Mouse (Mus musculus) neural tube, embryonic 11.5 days (tissue): ENCODE measurements around the gene Bfsp2. TPM values are rescaled to one million over a fixed set of nuclear protein-coding genes. Genes with fewer than 3 reads are reported as not detected.

Experiments used
- ATAC-seq: fragments of 200-750 bp; cut with Nextera tagmentation; 2 replicates; pipeline ENCODE4 v1.8.0; 2017; ENCODE audit warnings: moderate number of reproducible peaks, mild to moderate bottlenecking, moderate TSS enrichment, moderate library complexity; ENCODE audit not compliant: insufficient read depth, low FRiP score, low TSS enrichment
- DNase-seq: peaks from one replicate; pipeline ENCODE4 v3.0.0-alpha.2; 2015; ENCODE audit warnings: low spot score
- H3K27ac ChIP-seq: fragments of 300-500 bp; sonication (generic); 2 replicates; pipeline ENCODE4 v1.5.1; 2014; ENCODE audit warnings: low read depth, mild to moderate bottlenecking, low read length
- H3K27me3 ChIP-seq: fragments of 300-500 bp; sonication (generic); 2 replicates; pipeline ENCODE4 v1.6.1; 2014; ENCODE audit warnings: mild to moderate bottlenecking, low read length, mixed read lengths; ENCODE audit not compliant: control insufficient read depth, insufficient read depth
- H3K36me3 ChIP-seq: fragments of 300-500 bp; sonication (generic); 2 replicates; pipeline ENCODE4 v1.6.1; 2014; ENCODE audit warnings: mild to moderate bottlenecking, low read length, moderate library complexity, mixed read lengths; ENCODE audit not compliant: control insufficient read depth, insufficient read depth
- H3K4me1 ChIP-seq: fragments of 300-500 bp; sonication (generic); 2 replicates; pipeline ENCODE4 v1.6.1; 2014; ENCODE audit warnings: low read length, mixed read lengths; ENCODE audit not compliant: control insufficient read depth, insufficient read depth
- H3K4me2 ChIP-seq: fragments of 300-500 bp; sonication (generic); 2 replicates; pipeline ENCODE4 v1.6.1; 2014; ENCODE audit warnings: low read depth, mild to moderate bottlenecking, moderate library complexity
- H3K4me3 ChIP-seq: fragments of 300-500 bp; sonication (generic); 2 replicates; pipeline ENCODE4 v1.5.1; 2014; ENCODE audit warnings: low read depth, low read length
- H3K9ac ChIP-seq: fragments of 300-500 bp; sonication (generic); 2 replicates; pipeline ENCODE4 v1.6.1; 2014; ENCODE audit warnings: mild to moderate bottlenecking, low read length
- H3K9me3 ChIP-seq: fragments of 300-500 bp; sonication (generic); 2 replicates; pipeline ENCODE4 v1.6.1; 2016; ENCODE audit warnings: low read length; ENCODE audit not compliant: control insufficient read depth
- WGBS: fragments of 180-500 bp; shearing (Covaris S2); extraction: QIAGEN DNeasy Blood & Tissue Kit; methylation state at CpG from one replicate; pipeline ENCODE4 v1.1.7; 2014; 5-methylcytosine and 5-hydroxymethylcytosine counted together
- polyA plus RNA-seq: library from polyadenylated mRNA; unstranded; fragments of >200 nt; fragmentation: Nextera tagmentation; extraction: Ambion mirVana; gene quantifications from 2 replicates; pipeline ENCODE4 v1.2.1, GENCODE M21; 2014

Bfsp2 gene
- polyA plus RNA-seq, 1 experiment from 2014 or later = 0.74 TPM

GRCm38 (mm10) chr9:103475414-103475813 is 4.8 kb downstream of the Bfsp2 start:
- no peaks in the 10 kb centered on the region for H3K36me3 ChIP-seq
- H3K4me1 ChIP-seq = 0 out of 2 replicates have a peak, but pooled peaks cover 5% of the 10 kb centered on the region
- 82% methylated on average over 6 of the region's 6 CpGs for WGBS

GRCm38 (mm10) chr9:103473915-103474688 is 6.1 kb downstream of the Bfsp2 start:
- 34% methylated on average over 13 of the region's 13 CpGs for WGBS
- no peak overlapping the region for H3K27ac ChIP-seq
- H3K27me3 ChIP-seq = no peaks in the 10 kb centered on the region
- no peak overlapping the region for H3K9ac ChIP-seq
- H3K4me1 ChIP-seq = 0 out of 2 replicates have a peak, but pooled peaks cover 5% of the 10 kb centered on the region
- no peak overlapping the region for H3K4me2 ChIP-seq
- H3K36me3 ChIP-seq = no peaks in the 10 kb centered on the region
- peak; percentile 48; the same call in 1 of the 2 replicates for ATAC-seq
- no peak overlapping the region for H3K4me3 ChIP-seq
- DNase-seq = peak; percentile 56
- H3K9me3 ChIP-seq = no peaks in the 10 kb centered on the region

More at GRCm38 (mm10) chr9:103475414-103475813, 4.8 kb downstream of the Bfsp2 start:
- H3K4me2 ChIP-seq = no peak overlapping the region
- no peak overlapping the region for H3K27ac ChIP-seq
- no peak for ATAC-seq
- DNase-seq = no peak
- no peak overlapping the region for H3K9ac ChIP-seq
- H3K27me3 ChIP-seq = no peaks in the 10 kb centered on the region
- no peak overlapping the region for H3K4me3 ChIP-seq
- no peaks in the 10 kb centered on the region for H3K9me3 ChIP-seq

- Histone ChIP-seq H3K9ac (no peak overlapping the region), H3K4me1 (0 out of 2 replicates have a peak, but pooled peaks cover 5% of the 10 kb centered on the region), H3K36me3 (no peaks in the 10 kb centered on the region), H3K27ac (no peak overlapping the region), H3K4me3 (no peak overlapping the region), H3K4me2 (no peak overlapping the region), H3K9me3 (no peaks in the 10 kb centered on the region), H3K27me3 (no peaks in the 10 kb centered on the region)
- WGBS = 27% methylated on average over 11 of the region's 11 CpGs
- ATAC-seq (no peak), DNase-seq (no peak)
These were observed 8.4 kb downstream of the Bfsp2 start for GRCm38 (mm10) chr9:103471784-103472183.

DNA sequence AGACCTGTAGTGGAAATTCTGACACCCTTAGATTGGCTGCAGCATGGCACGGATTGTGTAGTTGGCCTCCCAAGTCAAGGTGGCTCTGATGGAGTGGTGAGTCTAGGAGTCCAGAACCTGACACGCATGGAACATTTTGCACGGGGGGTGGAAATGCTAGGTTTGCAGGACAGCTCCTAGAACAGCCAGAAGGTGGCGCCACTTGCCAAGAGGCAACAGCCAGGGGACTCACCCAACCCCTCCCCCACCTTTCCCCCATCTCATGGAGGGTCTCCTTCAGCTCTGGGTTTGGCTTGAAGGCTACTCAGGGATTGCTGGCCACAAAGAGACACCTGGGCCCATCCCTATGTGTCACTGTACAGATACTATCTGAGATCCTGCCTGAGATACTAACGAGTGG is 10.7 kb downstream of the Bfsp2 start:
- no peak overlapping the region for H3K27ac ChIP-seq
- no peaks in the 10 kb centered on the region for H3K27me3 ChIP-seq
- H3K4me3 ChIP-seq = no peak overlapping the region
- H3K9me3 ChIP-seq = no peaks in the 10 kb centered on the region
- no peaks in the 10 kb centered on the region for H3K36me3 ChIP-seq
- ATAC-seq (no peak), DNase-seq (no peak)
- H3K4me1 ChIP-seq = 0 out of 2 replicates have a peak, but pooled peaks cover 5% of the 10 kb centered on the region
- WGBS = 62% methylated on average over 5 of the region's 5 CpGs
- H3K4me2 ChIP-seq = no peak overlapping the region
- H3K9ac ChIP-seq = no peak overlapping the region

- Histone ChIP-seq H3K27me3 (no peaks in the 10 kb centered on the region), H3K4me3 (no peak overlapping the region), H3K27ac (no peak overlapping the region), H3K9me3 (no peaks in the 10 kb centered on the region), H3K4me2 (no peak overlapping the region), H3K4me1 (0 out of 2 replicates have a peak, but pooled peaks cover 5% of the 10 kb centered on the region), H3K36me3 (no peaks in the 10 kb centered on the region), H3K9ac (no peak overlapping the region)
- WGBS = 84% methylated on average over 7 of the region's 7 CpGs
- no peak for DNase-seq
- ATAC-seq = no peak
These were observed 11.3 kb downstream of the Bfsp2 start for GRCm38 (mm10) chr9:103468911-103469310.

DNA sequence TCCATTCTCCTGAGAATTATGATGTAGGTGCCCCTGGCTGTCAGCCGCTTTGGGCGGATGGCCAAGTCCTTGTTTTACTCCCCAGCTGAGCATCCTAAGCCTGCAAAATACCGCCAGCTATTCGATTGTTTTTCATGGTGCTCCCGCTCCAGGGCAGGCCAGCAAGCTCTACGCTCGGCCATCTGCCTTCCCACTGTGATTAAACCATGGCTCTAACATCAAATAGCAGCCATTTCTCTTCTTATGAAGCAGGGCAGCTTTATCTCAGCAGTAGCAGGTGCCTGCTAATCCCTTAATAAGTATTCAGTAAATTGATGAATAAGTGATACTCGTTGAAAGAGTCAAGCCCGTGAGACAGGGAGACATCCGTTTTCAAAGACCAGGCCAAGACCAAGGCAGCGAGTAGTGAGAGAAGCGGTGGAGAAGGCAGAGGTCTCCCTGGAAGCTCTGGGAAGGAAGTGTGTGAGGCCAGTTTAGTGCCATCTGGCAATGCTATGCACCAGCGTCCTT is 14.5 kb downstream of the Bfsp2 start:
- no peak for ATAC-seq
- H3K9me3 ChIP-seq = no peaks in the 10 kb centered on the region
- H3K4me1 ChIP-seq = no peaks in the 10 kb centered on the region
- H3K4me2 ChIP-seq = no peak overlapping the region
- no peak overlapping the region for H3K9ac ChIP-seq
- no peak overlapping the region for H3K27ac ChIP-seq
- no peaks in the 10 kb centered on the region for H3K36me3 ChIP-seq
- H3K4me3 ChIP-seq = no peak overlapping the region
- DNase-seq = no peak
- H3K27me3 ChIP-seq = no peaks in the 10 kb centered on the region
- 70% methylated on average over 13 of the region's 13 CpGs for WGBS

GRCm38 (mm10) chr9:103465293-103465692 is 14.9 kb downstream of the Bfsp2 start:
- Histone ChIP-seq H3K36me3 (no peaks in the 10 kb centered on the region), H3K27me3 (no peaks in the 10 kb centered on the region), H3K27ac (no peak overlapping the region), H3K4me3 (no peak overlapping the region), H3K9me3 (no peaks in the 10 kb centered on the region), H3K9ac (no peak overlapping the region), H3K4me2 (no peak overlapping the region), H3K4me1 (no peaks in the 10 kb centered on the region)
- 47% methylated on average over 1 of the region's 1 CpGs for WGBS
- DNase-seq = no peak
- ATAC-seq = no peak

- Histone ChIP-seq H3K4me3 (no peak overlapping the region), H3K27ac (no peak overlapping the region), H3K36me3 (no peaks in the 10 kb centered on the region), H3K9ac (no peak overlapping the region), H3K4me2 (no peak overlapping the region), H3K27me3 (no peaks in the 10 kb centered on the region), H3K4me1 (no peaks in the 10 kb centered on the region), H3K9me3 (no peaks in the 10 kb centered on the region)
- ATAC-seq (no peak), DNase-seq (no peak)
- WGBS = 83% methylated on average over 6 of the region's 6 CpGs
These were observed 16.4 kb downstream of the Bfsp2 start for GRCm38 (mm10) chr9:103463833-103464232.

DNA sequence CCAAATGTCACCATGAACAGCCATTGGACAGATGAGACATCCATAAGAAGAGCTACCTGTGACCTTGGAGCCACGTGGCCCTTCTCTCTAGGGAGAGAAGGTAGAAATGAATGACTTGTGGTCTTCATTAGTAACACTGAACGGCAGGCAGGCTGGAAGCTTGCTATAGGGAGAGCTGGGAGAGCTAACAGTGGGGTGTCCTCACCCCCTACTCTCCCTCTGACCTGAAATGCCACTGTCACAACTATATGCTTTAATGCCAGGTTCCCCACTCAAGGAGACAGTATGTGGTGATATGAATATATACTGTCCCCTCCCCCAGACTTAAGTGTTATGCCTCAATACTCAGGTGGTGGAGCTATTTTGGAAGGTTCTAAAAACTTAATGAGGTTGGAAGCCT is 20.4 kb downstream of the Bfsp2 start:
- ATAC-seq = no peak
- Histone ChIP-seq H3K4me1 (no peaks in the 10 kb centered on the region), H3K27me3 (no peaks in the 10 kb centered on the region), H3K36me3 (no peaks in the 10 kb centered on the region), H3K9ac (no peak overlapping the region), H3K4me3 (no peak overlapping the region), H3K27ac (no peak overlapping the region), H3K4me2 (no peak overlapping the region), H3K9me3 (no peaks in the 10 kb centered on the region)
- WGBS = 55% methylated on average over 2 of the region's 2 CpGs
- no peak for DNase-seq
